Mouse (Mus musculus): ENCODE measurements around the gene Heyl.
A peak's percentile ranks its signal among the peaks of the same experiment; 100 is the strongest.

The Heyl gene

DNA sequence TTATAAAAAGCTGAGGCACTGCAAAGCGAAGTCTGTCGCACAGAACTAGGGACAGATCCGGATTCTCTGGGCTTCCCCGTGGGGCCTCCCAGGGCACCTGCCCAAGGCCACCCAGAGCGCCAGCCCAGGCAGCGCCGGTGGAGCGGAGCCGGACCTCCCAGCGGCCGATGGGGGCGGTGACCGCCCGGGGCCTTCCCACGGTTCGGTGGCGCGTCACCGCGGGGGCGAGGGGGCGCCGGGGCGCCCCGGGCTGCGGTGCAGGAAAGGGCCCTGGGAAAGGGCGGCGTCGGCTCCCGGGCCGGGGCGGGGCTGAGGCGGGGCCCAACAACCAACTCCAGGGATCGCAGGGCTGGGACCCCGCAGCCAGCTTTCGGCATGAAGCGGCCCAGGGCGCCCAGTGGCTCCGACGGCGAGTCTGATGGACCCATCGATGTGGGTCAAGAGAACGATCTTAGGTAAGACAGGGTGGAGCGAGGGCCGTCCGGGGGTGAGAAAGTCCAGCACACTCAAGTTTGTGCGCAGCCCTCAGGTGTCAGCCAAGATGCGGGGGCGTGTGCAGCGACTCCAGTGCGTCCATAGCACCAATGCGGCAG, at the start of gene Heyl:
Gene Heyl (plus strand): TSS at position 65 of the 593 bp plus-strand sequence.
- no peak for DNase-seq (ENCODE audit: low read depth)

DNA sequence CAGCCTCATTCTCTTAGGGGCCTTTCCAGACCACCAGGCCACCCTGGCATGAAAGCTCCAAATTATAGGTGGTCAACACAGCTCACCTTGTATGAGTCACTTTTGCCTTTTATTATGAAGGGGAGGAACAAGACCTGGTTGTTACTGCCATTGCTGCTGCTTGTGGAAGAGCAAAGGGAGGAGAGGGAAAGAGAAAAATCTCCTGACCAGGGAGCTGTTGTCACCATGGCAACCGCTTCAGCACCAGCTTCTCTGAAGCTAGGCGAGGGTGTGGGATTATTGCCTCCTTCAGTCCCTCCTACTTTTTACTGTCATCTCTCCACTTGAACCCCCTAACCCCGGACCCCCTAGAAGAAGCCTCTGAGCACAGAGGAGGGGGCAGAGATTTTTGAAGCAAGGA, 48.5 kb upstream of the Heyl start:
- DNase-seq (ENCODE audit: low read depth) = no peak

DNA sequence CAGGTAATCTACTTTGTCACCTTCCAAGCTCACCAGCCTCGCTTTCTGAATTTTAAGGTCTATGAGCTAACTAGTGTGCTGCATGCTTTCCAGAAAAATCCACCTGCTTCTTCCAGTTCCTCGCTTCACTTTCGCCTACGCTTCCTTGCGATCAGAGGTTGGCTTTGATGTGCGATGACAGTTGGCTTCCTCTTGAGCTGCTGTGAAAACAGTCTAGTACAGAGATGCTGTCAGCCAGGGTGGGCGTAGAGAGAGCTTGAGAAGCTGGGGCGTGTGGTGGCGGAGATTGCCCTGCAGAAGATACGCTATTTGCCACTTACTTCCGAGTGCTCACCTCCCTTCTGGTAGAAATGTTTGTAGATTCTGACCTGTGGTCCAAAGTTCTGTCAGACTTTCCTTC, 41.0 kb upstream of the Heyl start:
- no peak for DNase-seq (ENCODE audit: low read depth)

DNA sequence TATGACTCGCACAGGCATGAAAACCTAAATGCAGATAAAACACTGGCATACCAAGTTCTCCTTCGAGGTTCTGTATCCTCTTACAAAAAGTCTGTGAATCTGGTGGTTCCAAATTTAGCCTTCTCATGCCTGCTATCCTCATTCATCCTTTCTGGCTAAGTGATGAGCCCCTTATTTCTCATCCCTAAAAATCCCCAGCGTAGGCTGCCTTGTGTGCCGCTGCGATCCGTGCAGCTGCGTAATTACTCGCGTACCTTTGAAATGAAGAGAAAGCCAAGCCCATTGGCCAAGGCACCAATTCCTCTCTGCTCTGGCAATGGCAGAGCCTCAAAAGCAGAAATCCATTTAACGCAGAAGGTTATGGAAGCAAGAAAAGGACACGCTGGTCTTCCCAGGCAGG, 39.6 kb upstream of the Heyl start:
- no peak for DNase-seq (ENCODE audit: low read depth)

DNA sequence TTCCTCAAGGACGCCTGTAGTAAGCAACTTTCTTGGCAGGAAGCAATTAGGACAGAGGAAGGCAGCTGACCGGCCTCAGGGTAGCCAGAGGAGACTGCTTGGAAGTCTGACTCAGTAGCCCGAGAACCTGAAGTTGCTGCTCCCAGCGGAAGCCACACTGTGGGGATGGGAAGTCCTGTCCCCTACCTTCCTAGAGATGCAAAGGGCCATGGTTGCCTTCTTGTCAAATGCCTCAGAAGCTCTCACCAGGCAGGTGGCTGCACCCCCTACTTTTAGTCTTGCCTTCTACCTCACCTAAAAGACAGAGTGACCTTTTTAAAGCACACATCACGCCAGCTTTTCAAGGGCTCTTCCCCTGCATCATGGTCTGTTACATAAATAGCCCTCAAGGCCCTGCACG, 36.7 kb upstream of the Heyl start:
- no peak for DNase-seq (ENCODE audit: low read depth)

- DNase-seq (ENCODE audit: low read depth) = peak; percentile 74
These were observed 32.6 kb upstream of the Heyl start for GRCm38 (mm10) chr4:123200771-123201185.

GRCm38 (mm10) chr4:123201186-123202093, 31.9 kb upstream of the Heyl start, which contains the start of gene Nt5c1a:
Nt5c1a (plus strand) TSS chr4:123201504.
- DNase-seq (ENCODE audit: low read depth) = no peak

GRCm38 (mm10) chr4:123202094-123202420, 31.3 kb upstream of the Heyl start:
- no peak for DNase-seq (ENCODE audit: low read depth)

DNA sequence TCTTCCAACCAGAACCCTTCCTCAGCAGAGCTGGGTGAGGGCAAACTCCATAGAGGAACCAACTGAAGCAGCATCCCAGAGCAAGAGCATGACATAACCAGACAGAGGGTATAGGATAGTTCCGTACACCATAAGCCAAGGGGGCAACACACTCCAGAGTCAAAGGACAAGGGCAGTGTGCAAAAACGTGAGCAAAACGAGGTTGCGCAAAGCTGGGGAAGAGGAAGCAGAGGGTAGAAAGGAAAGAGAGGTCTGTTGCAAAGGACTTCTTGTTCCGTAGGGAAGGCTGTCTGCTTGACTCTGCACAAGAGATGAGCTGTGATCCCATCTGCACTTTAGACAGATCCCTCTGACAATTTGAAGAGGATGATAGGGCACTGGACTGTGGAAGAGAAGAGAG, 26.0 kb upstream of the Heyl start:
- DNase-seq (ENCODE audit: low read depth) = no peak

GRCm38 (mm10) chr4:123210996-123211395, 22.4 kb upstream of the Heyl start:
- no peak for DNase-seq (ENCODE audit: low read depth)

DNA sequence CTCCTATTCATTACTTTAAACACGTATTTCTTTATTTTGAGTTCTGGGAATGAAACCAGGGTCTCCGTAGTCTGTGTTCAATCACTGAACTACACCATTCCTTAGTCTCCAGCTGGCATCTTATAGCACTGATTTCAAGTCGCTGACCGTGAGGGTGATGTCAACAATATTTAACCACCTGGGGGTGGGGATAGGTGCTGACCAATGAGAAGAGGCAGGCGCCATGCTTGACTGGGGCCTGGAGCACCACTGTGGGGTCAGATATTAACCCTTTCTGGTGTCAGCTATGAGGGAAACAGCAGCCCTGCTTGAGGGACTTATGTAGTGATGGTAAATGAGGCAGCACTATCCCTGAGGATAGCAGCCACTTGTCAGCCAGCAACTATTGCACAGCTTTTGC, 21.9 kb upstream of the Heyl start:
- no peak for DNase-seq (ENCODE audit: low read depth)

- DNase-seq (ENCODE audit: low read depth) = no peak
These were observed 21.0 kb upstream of the Heyl start for GRCm38 (mm10) chr4:123212330-123212729.

DNA sequence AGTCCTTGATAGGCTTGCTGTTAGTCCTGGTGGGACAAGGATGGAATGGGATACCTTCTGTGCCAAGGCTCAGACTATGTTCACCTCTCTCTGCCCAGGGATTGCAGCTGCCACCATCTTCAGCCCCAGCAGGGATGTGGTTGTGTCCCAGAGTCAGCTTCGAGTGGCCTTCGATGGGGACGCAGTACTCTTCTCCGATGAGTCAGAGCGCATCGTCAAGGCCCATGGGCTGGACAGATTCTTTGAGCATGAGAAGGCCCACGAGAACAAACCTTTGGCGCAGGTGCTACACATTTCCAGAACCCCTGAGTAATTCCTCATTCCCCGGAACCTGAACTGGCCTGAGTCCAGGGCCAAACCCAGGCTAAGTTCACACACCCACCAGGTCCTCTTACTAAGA, 19.4 kb upstream of the Heyl start:
- DNase-seq (ENCODE audit: low read depth) = no peak

- DNase-seq (ENCODE audit: low read depth) = no peak
These were observed 18.0 kb upstream of the Heyl start for GRCm38 (mm10) chr4:123215367-123215766.

- DNase-seq (ENCODE audit: low read depth) = peak; percentile 74
These were observed 16.6 kb upstream of the Heyl start for GRCm38 (mm10) chr4:123216782-123217181.

DNA sequence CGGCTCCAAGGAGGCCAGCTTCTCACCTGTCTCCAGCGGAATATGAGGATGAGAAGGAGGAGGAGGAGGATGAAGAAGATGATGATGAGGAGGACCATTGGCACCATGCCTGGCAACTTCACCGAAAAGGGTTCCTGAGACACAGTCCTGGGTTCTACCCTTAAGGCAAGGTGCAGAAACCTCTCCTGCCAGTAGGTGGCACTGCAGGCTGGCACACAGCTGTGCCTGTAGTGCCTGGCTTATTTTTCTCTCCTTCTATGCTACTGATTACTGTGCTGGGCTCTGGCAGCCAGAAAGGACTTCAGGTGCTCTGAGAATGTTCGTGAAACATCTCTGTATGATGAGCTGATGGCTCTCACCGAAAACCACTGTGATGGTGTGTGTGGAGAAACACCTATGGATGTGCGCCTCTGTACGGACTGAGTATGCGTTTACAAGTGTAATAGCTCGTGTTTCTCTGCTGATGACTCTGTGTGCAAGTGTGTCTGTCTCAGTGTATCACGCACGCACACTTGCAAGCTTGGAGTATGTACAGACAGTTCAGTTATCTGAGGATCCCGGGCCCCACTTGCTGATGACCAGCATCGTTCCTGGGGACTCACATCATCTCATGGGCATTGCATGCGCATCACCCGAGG, 13.5 kb upstream of the Heyl start:
- DNase-seq (ENCODE audit: low read depth) = peak; percentile 79

GRCm38 (mm10) chr4:123220637-123221036, 12.7 kb upstream of the Heyl start:
- DNase-seq (ENCODE audit: low read depth) = no peak

- DNase-seq (ENCODE audit: low read depth) = peak; percentile 56
These were observed 10.0 kb upstream of the Heyl start for GRCm38 (mm10) chr4:123223309-123223708.

GRCm38 (mm10) chr4:123225718-123226403, 7.5 kb upstream of the Heyl start:
- DNase-seq (ENCODE audit: low read depth) = peak; percentile 31

DNA sequence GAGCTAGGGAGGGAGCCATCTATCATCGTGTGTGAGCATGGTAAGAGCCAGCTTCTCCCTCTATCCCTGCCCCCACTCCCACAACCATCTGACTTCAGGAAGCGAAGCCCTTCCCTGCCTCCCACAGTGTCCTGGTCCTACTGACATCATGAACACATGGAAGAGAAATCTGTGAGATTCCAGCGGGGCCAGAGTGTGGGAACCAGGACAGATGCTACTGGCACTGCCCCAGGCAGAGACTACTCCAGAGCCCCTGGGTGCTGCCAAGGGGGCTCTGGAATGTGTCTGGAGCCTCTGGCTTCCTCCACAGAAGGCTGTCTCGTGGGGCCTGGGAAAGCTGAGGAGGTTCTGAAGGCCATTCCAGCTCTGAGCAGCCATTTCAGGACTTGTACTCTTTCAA, 5.6 kb upstream of the Heyl start:
- no peak for DNase-seq (ENCODE audit: low read depth)

GRCm38 (mm10) chr4:123228270-123228669, 5.1 kb upstream of the Heyl start:
- DNase-seq (ENCODE audit: low read depth) = no peak

DNA sequence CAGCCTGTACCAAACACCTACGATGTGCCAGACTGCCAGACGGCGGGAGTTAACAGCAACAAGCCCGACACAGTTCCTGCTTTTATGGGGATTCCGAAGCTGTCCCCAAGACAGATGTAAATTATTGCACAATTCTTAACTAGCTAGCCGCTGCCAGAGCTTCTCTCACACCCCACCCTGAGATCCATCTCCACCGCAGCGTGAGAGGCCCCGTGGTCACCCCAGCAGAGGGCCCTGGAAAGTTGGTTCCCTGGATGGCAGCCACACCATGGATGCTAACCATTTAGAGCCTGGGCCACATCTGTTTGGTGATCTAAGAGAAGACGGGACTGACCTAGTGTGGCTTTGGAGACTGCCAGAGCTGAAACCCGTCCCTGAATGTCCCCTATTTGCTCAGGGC, 4.2 kb upstream of the Heyl start:
- DNase-seq (ENCODE audit: low read depth) = no peak

GRCm38 (mm10) chr4:123232841-123233240, 515 bp upstream of the Heyl start:
- no peak for DNase-seq (ENCODE audit: low read depth)
